Mouse (Mus musculus) heart, adult 2 months (tissue): Measurements from ENCODE around the gene Aprt. TPM values are rescaled to one million over a fixed set of nuclear protein-coding genes. Genes with fewer than 3 reads are reported as not detected.

Experiments used
- DNase-seq, 2 experiments: peaks; one replicate each; pipeline ENCODE4 v3.0.0; 2021
- H3K27ac ChIP-seq: fragments of 200-600 bp; 2 replicates; pipeline ENCODE4 v1.8.1; 2022
- H3K27me3 ChIP-seq: fragments of 200-500 bp; 2 replicates; pipeline ENCODE4 v1.6.1; 2012; ENCODE audit warnings: mild to moderate bottlenecking, low read length, inconsistent platforms, mixed read lengths; ENCODE audit not compliant: control insufficient read depth, insufficient read depth
- H3K36me3 ChIP-seq: fragments of 200-500 bp; 2 replicates; pipeline ENCODE4 v1.6.1; 2012; ENCODE audit warnings: low read length, inconsistent platforms; ENCODE audit not compliant: control insufficient read depth, insufficient read depth
- H3K4me1 ChIP-seq: fragments of 200-500 bp; 2 replicates; pipeline ENCODE4 v1.6.1; 2011; ENCODE audit warnings: low read length; ENCODE audit not compliant: control insufficient read depth, insufficient read depth
- H3K4me3 ChIP-seq: fragments of 200-600 bp; 2 replicates; pipeline ENCODE4 v1.8.1; 2022
- H3K79me2 ChIP-seq: fragments of 200-500 bp; replicated peaks from 2 replicates; pipeline ENCODE4 v1.6.1; 2012; ENCODE audit warnings: mild to moderate bottlenecking, inconsistent platforms, low read length, moderate library complexity, mixed read lengths; ENCODE audit not compliant: control insufficient read depth, insufficient read depth
- H3K9ac ChIP-seq: fragments of 200-500 bp; 2 replicates; pipeline ENCODE4 v1.6.1; 2012; ENCODE audit warnings: low read depth, mild to moderate bottlenecking, control low read depth, inconsistent platforms, low read length, mixed read lengths
- CTCF ChIP-seq: fragments of 200-600 bp; IDR thresholded peaks from 2 replicates; pipeline ENCODE4 v1.8.1; 2022; ENCODE audit warnings: antibody characterized with exemption, mild to moderate bottlenecking, moderate library complexity
- EP300 ChIP-seq: fragments of 200-500 bp; IDR thresholded peaks from 2 replicates; pipeline ENCODE4 v1.6.1; 2011; ENCODE audit warnings: low read depth, low read length, control low read depth; ENCODE audit not compliant: insufficient read depth
- POLR2A ChIP-seq: fragments of 200-500 bp; IDR thresholded peaks from 2 replicates; pipeline ENCODE4 v1.6.1; 2011; ENCODE audit warnings: mild to moderate bottlenecking, low read depth, low read length, control low read depth; ENCODE audit not compliant: insufficient read depth
- WGBS: fragments of 180-500 bp; shearing (Covaris S2); methylation state at CpG from one replicate; pipeline ENCODE4 v1.1.7; 2018; 5-methylcytosine and 5-hydroxymethylcytosine counted together
- intact Hi-C: fragments of 180-260 bp; cut with DNase I; formaldehyde crosslinking; loops from one replicate; pipeline ENCODE4 v1.15.1; 2025
- polyA plus RNA-seq: library from polyadenylated mRNA; depleted of rRNA; stranded (reverse); fragments of >200 nt; gene quantifications from 2 replicates; pipeline ENCODE4 v1.2.3, GENCODE M21; 2012
- total RNA-seq, 2 experiments: library from RNA; stranded (reverse); gene quantifications; 2 replicates each; pipeline ENCODE4 v1.2.3; 2021

Aprt gene
- total and polyA plus RNA-seq, 3 experiments: 36.6 to 42.1 (median 38.5) TPM

DNA sequence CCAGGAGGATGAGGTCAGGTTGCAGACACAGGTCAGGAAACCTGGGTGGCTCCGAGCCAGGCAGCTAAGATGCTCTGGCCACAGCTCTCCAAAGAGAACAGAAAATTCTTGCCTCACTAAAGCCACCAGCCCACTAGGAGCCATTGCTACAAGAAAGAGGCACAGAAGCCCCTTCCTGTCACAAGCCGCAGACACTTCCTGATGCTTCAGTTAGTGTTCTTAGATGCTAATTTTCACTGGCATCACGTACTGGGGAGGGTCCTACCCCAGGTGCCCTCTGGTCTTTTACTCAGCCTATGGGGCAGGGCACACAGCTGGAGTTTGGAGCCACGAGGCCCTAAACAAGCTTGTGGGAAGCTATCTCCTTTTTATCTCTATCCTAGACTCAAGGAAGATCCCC lies 19.3 kb upstream of the Aprt start:
- Histone ChIP-seq H3K9ac (no peak overlapping the region), H3K79me2 (no peaks in the 10 kb centered on the region), H3K27ac (no peak overlapping the region), H3K4me1 (no peaks in the 10 kb centered on the region), H3K4me3 (no peak overlapping the region), H3K36me3 (no peaks in the 10 kb centered on the region), H3K27me3 (no peaks in the 10 kb centered on the region)
- TF ChIP-seq EP300: no peak
- no peak for DNase-seq
- intact Hi-C loops: no loop called here
- 64% methylated on average over 4 of the region's 4 CpGs for WGBS

DNA sequence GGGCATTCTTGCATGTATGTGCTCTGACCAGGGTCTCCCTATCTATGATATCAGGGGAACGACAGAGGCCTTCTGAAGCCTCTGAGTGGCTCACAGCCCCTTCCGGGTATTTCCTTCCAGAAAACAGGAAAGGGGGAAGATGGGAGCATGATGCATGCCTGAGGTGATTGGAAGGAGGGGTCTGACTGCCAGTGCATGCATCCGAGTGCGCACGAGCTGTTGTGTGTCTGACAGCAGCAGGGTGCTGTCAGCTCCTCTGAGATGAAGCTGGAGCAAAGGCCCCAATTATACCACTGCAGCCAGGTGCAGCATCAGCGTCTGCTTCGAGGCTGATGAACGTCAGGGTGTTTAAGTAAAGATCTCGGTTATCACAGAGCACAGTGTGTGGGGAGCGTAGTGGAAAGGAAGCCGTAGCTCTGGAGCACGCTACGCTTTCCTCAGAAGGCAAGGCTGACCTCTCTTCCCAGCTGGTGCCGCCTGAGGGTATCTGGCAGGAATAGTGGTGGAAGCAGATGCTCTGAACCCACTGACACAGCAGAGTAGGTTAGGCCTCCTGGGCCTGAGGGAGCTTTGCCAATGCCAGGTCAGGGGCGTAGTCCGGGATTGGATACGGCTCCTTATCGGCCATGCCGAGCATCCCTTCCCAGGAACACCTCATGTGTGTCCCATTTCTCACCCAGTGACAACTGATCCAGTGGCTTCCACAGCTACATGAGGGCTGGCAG lies 17.2 kb upstream of the Aprt start:
- Histone ChIP-seq H3K9ac (no peak overlapping the region), H3K4me1 (no peaks in the 10 kb centered on the region), H3K27ac (no peak overlapping the region), H3K27me3 (no peaks in the 10 kb centered on the region), H3K36me3 (no peaks in the 10 kb centered on the region), H3K4me3 (no peak overlapping the region), H3K79me2 (no peaks in the 10 kb centered on the region)
- intact Hi-C loops: no loop called here
- no peak for DNase-seq
- TF ChIP-seq POLR2A (no peak), EP300 (no peak), CTCF (no peak)
- WGBS: 86% methylated on average over 19 of the region's 19 CpGs

DNA sequence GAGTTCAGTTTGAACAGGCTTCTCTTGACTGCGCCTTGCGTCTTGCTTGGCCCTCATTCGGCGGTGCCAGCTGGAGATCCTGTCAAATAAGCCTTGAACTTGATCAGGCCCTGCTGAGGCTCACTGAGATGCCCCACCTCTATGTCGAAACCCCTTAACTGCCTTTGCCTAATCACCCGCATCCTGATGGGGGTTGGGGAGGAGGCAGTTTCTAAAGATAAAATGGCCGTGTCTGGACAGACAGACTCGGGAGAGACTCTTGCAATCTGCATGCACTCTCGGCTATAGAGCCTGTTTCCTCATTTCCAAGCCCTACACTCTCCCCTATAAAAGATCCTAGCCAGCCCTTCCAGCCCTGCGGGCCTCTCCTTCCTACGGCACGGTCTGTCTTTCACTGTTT lies 16.5 kb upstream of the Aprt start:
- H3K9ac ChIP-seq: no peak overlapping the region
- no peak for TF ChIP-seq POLR2A
- no peak for TF ChIP-seq EP300
- TF ChIP-seq CTCF: no peak
- H3K4me3 ChIP-seq: no peak overlapping the region
- 79% methylated on average over 12 of the region's 12 CpGs for WGBS
- no peak overlapping the region for H3K27ac ChIP-seq
- H3K79me2 ChIP-seq: no peaks in the 10 kb centered on the region
- H3K36me3 ChIP-seq: no peaks in the 10 kb centered on the region
- intact Hi-C loops: no loop called here
- no peaks in the 10 kb centered on the region for H3K27me3 ChIP-seq
- no peak for DNase-seq
- H3K4me1 ChIP-seq: no peaks in the 10 kb centered on the region

DNA sequence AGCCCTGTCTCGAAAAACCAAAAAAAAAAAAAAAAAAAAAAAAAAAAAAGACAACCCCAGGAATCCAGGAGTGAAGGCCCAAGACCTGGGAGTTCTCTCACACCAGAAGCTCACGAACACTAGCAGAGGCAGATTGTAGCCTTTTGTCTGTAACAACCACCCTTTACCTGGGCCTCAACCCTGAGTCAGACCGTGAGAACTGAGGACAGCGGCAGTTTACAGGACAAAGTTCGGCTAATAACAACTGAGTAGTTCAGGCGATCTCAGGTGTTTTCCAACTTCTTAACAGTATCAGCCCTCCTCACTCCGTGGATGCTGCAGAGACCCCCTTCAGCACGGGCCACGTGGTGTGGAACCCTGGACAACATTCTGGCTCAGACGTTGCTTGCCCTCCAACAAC lies 10.0 kb upstream of the Aprt start:
- Histone ChIP-seq H3K4me1 (no peaks in the 10 kb centered on the region), H3K27me3 (no peaks in the 10 kb centered on the region), H3K4me3 (no peak overlapping the region), H3K36me3 (no peaks in the 10 kb centered on the region), H3K9ac (no peak overlapping the region), H3K79me2 (no peaks in the 10 kb centered on the region), H3K27ac (no peak overlapping the region)
- WGBS: 88% methylated on average over 10 of the region's 10 CpGs
- TF ChIP-seq POLR2A: no peak
- TF ChIP-seq EP300: no peak
- TF ChIP-seq CTCF: no peak
- no peak for DNase-seq
- intact Hi-C loops: no loop called here

DNA sequence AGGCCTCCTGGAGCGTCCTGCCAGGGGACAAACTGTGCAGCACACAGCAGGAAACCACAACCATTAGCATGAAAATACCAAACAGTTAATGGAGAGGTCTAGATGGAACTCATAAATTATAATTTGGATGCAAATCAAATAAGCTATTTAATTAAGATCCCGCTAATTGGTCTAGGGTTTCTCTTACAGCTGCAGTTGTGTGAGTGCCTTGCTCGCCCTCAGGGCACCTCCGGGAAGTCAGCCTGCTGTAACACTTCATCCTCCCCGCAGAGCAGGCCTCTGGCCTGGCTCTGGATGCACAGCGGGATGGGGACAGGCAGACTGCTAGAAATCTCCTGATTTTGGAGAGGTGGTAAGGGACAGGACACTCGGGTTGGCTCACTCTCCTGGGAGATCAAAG lies 9.5 kb upstream of the Aprt start:
- no peaks in the 10 kb centered on the region for H3K4me1 ChIP-seq
- TF ChIP-seq POLR2A (no peak), CTCF (no peak), EP300 (no peak)
- no peaks in the 10 kb centered on the region for H3K79me2 ChIP-seq
- H3K4me3 ChIP-seq: no peak overlapping the region
- intact Hi-C loops: no loop called here
- no peak overlapping the region for H3K9ac ChIP-seq
- WGBS: 87% methylated on average over 7 of the region's 7 CpGs
- H3K36me3 ChIP-seq: no peaks in the 10 kb centered on the region
- no peak for DNase-seq
- no peak overlapping the region for H3K27ac ChIP-seq
- no peaks in the 10 kb centered on the region for H3K27me3 ChIP-seq

DNA sequence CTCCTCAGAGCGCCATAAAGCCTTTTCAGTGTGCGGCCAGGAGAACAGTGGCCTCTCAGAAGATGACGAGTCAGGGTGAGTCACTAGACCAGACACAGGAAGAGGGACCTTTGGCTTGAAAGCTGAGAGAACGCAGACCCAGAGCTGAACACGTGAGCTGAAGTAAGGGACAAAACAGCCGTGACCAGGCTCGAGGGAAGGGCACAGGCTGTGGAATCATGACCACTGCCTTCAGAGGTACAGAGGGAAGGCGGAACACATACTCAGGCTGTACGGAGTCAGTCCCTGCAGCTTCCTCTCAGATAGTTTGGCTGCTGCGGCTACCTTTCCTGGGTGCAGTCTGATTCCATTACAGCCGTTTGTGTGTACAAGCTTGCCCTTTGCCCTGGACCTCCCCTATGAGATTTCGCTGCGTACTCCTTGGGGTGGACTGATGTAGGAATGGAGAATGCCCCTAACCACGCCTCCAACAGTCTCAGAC lies 8.7 kb upstream of the Aprt start:
- Histone ChIP-seq H3K4me3 (no peak overlapping the region), H3K9ac (no peak overlapping the region), H3K27ac (no peak overlapping the region), H3K79me2 (no peaks in the 10 kb centered on the region), H3K27me3 (no peaks in the 10 kb centered on the region), H3K36me3 (no peaks in the 10 kb centered on the region), H3K4me1 (no peaks in the 10 kb centered on the region)
- TF ChIP-seq POLR2A (no peak), CTCF (no peak), EP300 (no peak)
- 50% methylated on average over 14 of the region's 14 CpGs for WGBS
- intact Hi-C loops: no loop called here
- DNase-seq: no peak

DNA sequence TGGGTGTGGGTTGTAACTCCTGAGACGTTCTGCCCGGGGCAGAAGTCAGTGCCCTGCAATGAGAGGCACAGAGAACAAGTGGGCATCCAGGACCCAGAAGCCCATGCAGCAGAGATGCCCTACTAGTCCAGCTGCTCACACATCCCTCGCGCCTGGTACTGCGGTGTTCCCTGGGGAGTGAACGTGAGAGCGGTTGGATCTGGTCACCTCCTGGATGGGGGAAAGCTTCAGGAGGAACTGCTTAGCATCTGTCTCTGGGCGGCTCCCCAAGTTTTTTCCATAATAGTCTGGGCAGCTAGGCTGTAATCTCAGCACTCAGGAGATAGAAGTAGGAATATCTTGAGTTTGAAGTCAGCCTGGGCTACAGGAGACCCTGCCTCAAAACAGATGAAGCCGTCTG lies 8.3 kb upstream of the Aprt start:
- Histone ChIP-seq H3K4me1 (no peaks in the 10 kb centered on the region), H3K27me3 (no peaks in the 10 kb centered on the region), H3K36me3 (no peaks in the 10 kb centered on the region), H3K27ac (no peak overlapping the region), H3K9ac (no peak overlapping the region), H3K4me3 (no peak overlapping the region), H3K79me2 (no peaks in the 10 kb centered on the region)
- DNase-seq: no peak
- intact Hi-C loops: no loop called here
- no peak for TF ChIP-seq EP300
- no peak for TF ChIP-seq POLR2A
- TF ChIP-seq CTCF: no peak
- WGBS: 56% methylated on average over 9 of the region's 9 CpGs
